Mouse (Mus musculus) ES-E14 (cell line): ENCODE measurements at regions not wholly inside any gene's neighbourhood (a gene's known extent, or its start where the extent isn't known, plus 50 kb on each side); places are given as distances from the start of the nearest gene placed in this dataset.

Source experiments
- CHD2 ChIP-seq: IDR thresholded peaks from 2 replicates; pipeline ENCODE4 v1.6.1; 2014; ENCODE audit warnings: mild to moderate bottlenecking, low read depth, low read length, inconsistent platforms
- HCFC1 ChIP-seq: IDR thresholded peaks from 2 replicates; pipeline ENCODE4 v1.6.1; 2012; ENCODE audit warnings: low read length, inconsistent platforms, borderline replicate concordance; ENCODE audit not compliant: insufficient read depth
- MAFK ChIP-seq: IDR thresholded peaks from 2 replicates; pipeline ENCODE4 v1.6.1; 2014; ENCODE audit warnings: mild to moderate bottlenecking, low read depth, low read length, inconsistent platforms; ENCODE audit not compliant: insufficient read depth
- ZC3H11A ChIP-seq: IDR thresholded peaks from 2 replicates; pipeline ENCODE4 v1.6.1; 2012; ENCODE audit warnings: low read depth, mild to moderate bottlenecking, inconsistent platforms, low read length, borderline replicate concordance
- ZNF384 ChIP-seq: IDR thresholded peaks from 2 replicates; pipeline ENCODE4 v1.6.1; 2012; ENCODE audit warnings: low read depth, low read length, inconsistent platforms

DNA sequence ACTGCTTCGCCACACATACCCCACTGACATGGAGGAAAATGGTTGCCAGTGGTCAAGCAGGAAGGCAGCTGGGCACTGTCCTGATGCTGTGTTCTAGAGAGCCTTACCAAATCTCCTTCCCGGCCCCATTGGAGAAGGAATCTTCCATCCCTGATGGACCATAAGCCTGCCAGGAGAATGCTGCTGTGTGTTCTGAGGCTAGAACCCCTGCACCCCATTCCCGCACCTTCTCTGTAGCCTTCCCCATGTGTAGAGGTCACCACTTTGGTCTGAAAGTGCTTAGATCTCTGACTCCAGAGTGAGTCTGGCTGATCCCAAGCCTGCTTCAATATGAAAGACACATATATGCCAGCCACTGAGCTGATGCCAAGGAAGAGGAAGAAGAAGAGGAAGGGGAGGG, 74.1 kb upstream of the Pmepa1 start:
- no peak for TF ChIP-seq HCFC1
- no peak for TF ChIP-seq ZNF384
- no peak for TF ChIP-seq CHD2
- TF ChIP-seq MAFK: no peak
- no peak for TF ChIP-seq ZC3H11A
